Mouse (Mus musculus) heart, adult 2 months (tissue): ENCODE results near the gene Stat4.

ENCODE experiments used
- CTCF ChIP-seq: fragments of 200-600 bp; IDR thresholded peaks from 2 replicates; pipeline ENCODE4 v1.8.1; 2022; ENCODE audit warnings: antibody characterized with exemption, mild to moderate bottlenecking, moderate library complexity
- POLR2A ChIP-seq: fragments of 200-500 bp; IDR thresholded peaks from 2 replicates; pipeline ENCODE4 v1.6.1; 2011; ENCODE audit warnings: mild to moderate bottlenecking, low read depth, low read length, control low read depth; ENCODE audit not compliant: insufficient read depth

GRCm38 (mm10) chr1:51991983-51992609 lies 5.1 kb downstream of the Stat4 start:
- TF ChIP-seq CTCF = no peak
- no peak for TF ChIP-seq POLR2A
